Mouse (Mus musculus): ENCODE results near the gene Sri. TPM values are rescaled to one million over a fixed set of nuclear protein-coding genes. Genes with fewer than 3 reads are reported as not detected.

The Sri gene
- polyA plus RNA-seq, 1 experiment = 217 TPM

GRCm38 (mm10) chr5:8073406-8073805 lies 27.5 kb downstream of the Sri start:
- Histone ChIP-seq H3K36me3 (ENCODE audit: control insufficient read depth, insufficient read depth, low read length) (peaks cover 43% of the 10 kb centered on the region), H3K4me3 (ENCODE audit: low read depth, low read length) (no peak overlapping the region), H3K4me1 (ENCODE audit: control insufficient read depth, insufficient read depth, insufficient read length, low read length) (no peaks in the 10 kb centered on the region), H3K27ac (ENCODE audit: insufficient read depth, low read depth, low read length) (no peak overlapping the region), H3K27me3 (ENCODE audit: control insufficient read depth, insufficient read depth, low read length) (no peaks in the 10 kb centered on the region)
- WGBS = 91% methylated on average over 9 of the region's 9 CpGs
- TF ChIP-seq CTCF (IDR thresholded peaks at IDR 0.05; ENCODE audit: extremely low read depth, insufficient read length, insufficient replicate concordance, low read depth, low read length) = no peak
- TF ChIP-seq POLR2A (IDR thresholded peaks at IDR 0.05; ENCODE audit: low read depth, low read length) = no peak

DNA sequence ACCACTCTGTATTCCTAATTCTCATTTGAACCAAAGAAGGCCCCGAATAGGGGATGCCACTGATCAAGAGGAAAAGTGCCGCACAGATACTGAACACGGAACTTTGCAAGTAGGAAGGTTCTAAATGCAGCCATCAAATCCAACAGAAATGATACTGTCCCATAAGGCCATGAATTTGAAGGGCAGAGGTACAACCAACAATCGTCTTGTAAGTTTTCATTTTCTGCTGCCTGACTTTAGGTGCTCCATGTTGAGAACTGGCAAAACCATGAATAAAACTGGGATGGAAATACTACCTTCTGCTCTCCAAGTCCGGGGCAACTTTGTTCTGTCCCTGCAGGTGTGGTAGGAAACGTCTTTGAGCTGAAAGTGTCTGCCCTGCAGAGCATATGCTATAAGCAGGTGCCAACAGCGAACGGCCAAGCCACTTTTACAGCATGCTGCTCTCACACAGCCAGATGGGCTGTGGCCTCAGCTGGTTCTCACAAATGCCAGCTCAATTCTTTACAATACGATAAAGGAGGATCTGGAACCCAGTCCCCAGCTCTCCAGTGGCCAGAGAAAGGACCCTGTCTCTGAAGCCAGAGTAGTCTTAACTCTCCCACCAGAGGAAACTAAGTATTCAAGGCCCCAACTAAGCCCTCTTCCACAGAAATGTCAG lies 28.2 kb downstream of the Sri start:
- no peak overlapping the region for H3K4me3 ChIP-seq (ENCODE audit: low read depth, low read length)
- TF ChIP-seq POLR2A (IDR thresholded peaks at IDR 0.05; ENCODE audit: low read depth, low read length) (no peak), CTCF (IDR thresholded peaks at IDR 0.05; ENCODE audit: extremely low read depth, insufficient read length, insufficient replicate concordance, low read depth, low read length) (no peak)
- peaks cover 40% of the 10 kb centered on the region for H3K36me3 ChIP-seq (ENCODE audit: control insufficient read depth, insufficient read depth, low read length)
- no peaks in the 10 kb centered on the region for H3K4me1 ChIP-seq (ENCODE audit: control insufficient read depth, insufficient read depth, insufficient read length, low read length)
- H3K27ac ChIP-seq (ENCODE audit: insufficient read depth, low read depth, low read length) = no peak overlapping the region
- H3K27me3 ChIP-seq (ENCODE audit: control insufficient read depth, insufficient read depth, low read length) = no peaks in the 10 kb centered on the region
- WGBS = 64% methylated on average over 9 of the region's 9 CpGs

DNA sequence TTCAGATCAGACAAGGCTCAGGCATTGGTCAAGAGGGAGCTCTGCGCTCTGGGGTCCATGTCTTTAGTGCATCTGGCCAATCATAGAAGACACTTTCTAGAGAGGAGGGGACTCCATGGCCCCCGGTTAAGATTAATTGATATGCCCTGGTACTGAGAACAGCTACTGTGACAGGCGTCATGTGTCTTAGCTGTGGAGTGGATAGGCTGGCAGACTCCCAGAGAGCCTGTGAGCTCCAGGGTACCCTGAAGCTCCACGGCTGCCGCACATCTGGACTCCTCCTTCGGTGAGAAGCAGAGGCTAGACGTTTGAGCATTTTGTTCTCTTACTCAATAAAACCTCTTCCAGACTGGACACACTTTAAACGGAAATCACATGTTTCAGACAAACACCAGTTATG lies 31.6 kb downstream of the Sri start:
- H3K27me3 ChIP-seq (ENCODE audit: control insufficient read depth, insufficient read depth, low read length) = no peaks in the 10 kb centered on the region
- 88% methylated on average over 8 of the region's 8 CpGs for WGBS
- no peak overlapping the region for H3K4me3 ChIP-seq (ENCODE audit: low read depth, low read length)
- H3K36me3 ChIP-seq (ENCODE audit: control insufficient read depth, insufficient read depth, low read length) = peaks cover 14% of the 10 kb centered on the region
- H3K27ac ChIP-seq (ENCODE audit: insufficient read depth, low read depth, low read length) = no peak overlapping the region
- TF ChIP-seq CTCF (IDR thresholded peaks at IDR 0.05; ENCODE audit: extremely low read depth, insufficient read length, insufficient replicate concordance, low read depth, low read length) (no peak), POLR2A (IDR thresholded peaks at IDR 0.05; ENCODE audit: low read depth, low read length) (no peak)
- H3K4me1 ChIP-seq (ENCODE audit: control insufficient read depth, insufficient read depth, insufficient read length, low read length) = no peaks in the 10 kb centered on the region

- no peak for TF ChIP-seq POLR2A (IDR thresholded peaks at IDR 0.05; ENCODE audit: low read depth, low read length)
- TF ChIP-seq CTCF (IDR thresholded peaks at IDR 0.05; ENCODE audit: extremely low read depth, insufficient read length, insufficient replicate concordance, low read depth, low read length) = no peak
Observed at GRCm38 (mm10) chr5:8082800-8083509, 37.1 kb downstream of the Sri start.

GRCm38 (mm10) chr5:8085661-8086060 lies 39.8 kb downstream of the Sri start:
- WGBS = 80% methylated on average over 3 of the region's 3 CpGs
- no peaks in the 10 kb centered on the region; the same call in 1 of the 2 replicates for H3K4me1 ChIP-seq (ENCODE audit: control insufficient read depth, insufficient read depth, insufficient read length, low read length)
- no peaks in the 10 kb centered on the region for H3K27me3 ChIP-seq (ENCODE audit: control insufficient read depth, insufficient read depth, low read length)
- no peak for TF ChIP-seq CTCF (IDR thresholded peaks at IDR 0.05; ENCODE audit: extremely low read depth, insufficient read length, insufficient replicate concordance, low read depth, low read length)
- no peak for TF ChIP-seq POLR2A (IDR thresholded peaks at IDR 0.05; ENCODE audit: low read depth, low read length)
- no peak overlapping the region for H3K27ac ChIP-seq (ENCODE audit: insufficient read depth, low read depth, low read length)
- H3K4me3 ChIP-seq (ENCODE audit: low read depth, low read length) = no peak overlapping the region
- no peaks in the 10 kb centered on the region for H3K36me3 ChIP-seq (ENCODE audit: control insufficient read depth, insufficient read depth, low read length)

More at GRCm38 (mm10) chr5:8082800-8083509, 37.1 kb downstream of the Sri start:
- no peaks in the 10 kb centered on the region; the same call in 1 of the 2 replicates for H3K4me1 ChIP-seq (ENCODE audit: control insufficient read depth, insufficient read depth, insufficient read length, low read length)
- no peak overlapping the region for H3K4me3 ChIP-seq (ENCODE audit: low read depth, low read length)
- no peak overlapping the region for H3K27ac ChIP-seq (ENCODE audit: insufficient read depth, low read depth, low read length)
- H3K36me3 ChIP-seq (ENCODE audit: control insufficient read depth, insufficient read depth, low read length) = no peaks in the 10 kb centered on the region
- no peaks in the 10 kb centered on the region for H3K27me3 ChIP-seq (ENCODE audit: control insufficient read depth, insufficient read depth, low read length)
- 73% methylated on average over 20 of the region's 20 CpGs for WGBS

DNA sequence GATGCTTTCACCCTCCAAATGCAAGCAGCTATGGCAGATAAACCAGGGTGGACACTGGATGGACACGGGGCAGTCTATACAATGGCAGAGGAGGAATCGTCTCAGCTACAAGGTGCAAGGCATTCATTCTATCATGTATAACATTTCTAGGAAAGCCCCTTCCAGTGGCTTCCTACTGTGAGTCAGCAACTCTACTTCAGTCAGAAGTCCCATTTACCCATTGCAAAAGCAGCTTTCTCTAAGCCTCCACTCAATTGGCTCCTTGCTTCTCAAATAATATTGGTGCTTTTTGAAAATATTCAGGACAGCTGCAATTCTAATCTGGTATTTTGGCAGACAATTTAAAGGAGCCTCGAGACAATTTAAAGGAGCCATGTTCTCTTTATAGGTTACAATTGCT lies 42.3 kb downstream of the Sri start:
- TF ChIP-seq CTCF (IDR thresholded peaks at IDR 0.05; ENCODE audit: extremely low read depth, insufficient read length, insufficient replicate concordance, low read depth, low read length) (no peak), POLR2A (IDR thresholded peaks at IDR 0.05; ENCODE audit: low read depth, low read length) (no peak)
- Histone ChIP-seq H3K27me3 (ENCODE audit: control insufficient read depth, insufficient read depth, low read length) (no peaks in the 10 kb centered on the region), H3K4me1 (ENCODE audit: control insufficient read depth, insufficient read depth, insufficient read length, low read length) (no peaks in the 10 kb centered on the region; the same call in 1 of the 2 replicates), H3K36me3 (ENCODE audit: control insufficient read depth, insufficient read depth, low read length) (no peaks in the 10 kb centered on the region), H3K4me3 (ENCODE audit: low read depth, low read length) (no peak overlapping the region), H3K27ac (ENCODE audit: insufficient read depth, low read depth, low read length) (no peak overlapping the region)
- 76% methylated on average over 3 of the region's 3 CpGs for WGBS

DNA sequence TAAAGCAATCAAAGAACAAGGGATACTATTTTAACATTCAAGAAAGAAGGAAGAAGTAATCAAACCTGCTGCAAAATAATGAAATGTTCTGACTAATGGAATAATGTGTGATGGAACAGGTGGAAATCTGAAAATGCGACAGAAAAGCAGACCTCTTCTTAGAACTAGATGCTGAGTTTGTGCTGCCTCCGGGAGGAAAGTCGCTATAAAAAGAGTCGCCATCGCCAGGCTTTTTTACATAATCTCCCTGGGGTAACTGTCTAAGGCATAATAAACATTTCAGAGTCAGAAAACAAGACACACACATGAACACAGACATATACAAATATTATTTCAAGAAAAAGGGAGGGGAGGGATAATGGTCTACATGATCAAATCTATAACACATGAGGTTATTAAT lies 49.0 kb downstream of the Sri start:
- 89% methylated on average over 5 of the region's 5 CpGs for WGBS
- H3K4me1 ChIP-seq (ENCODE audit: control insufficient read depth, insufficient read depth, insufficient read length, low read length) = no peaks in the 10 kb centered on the region
- H3K36me3 ChIP-seq (ENCODE audit: control insufficient read depth, insufficient read depth, low read length) = no peaks in the 10 kb centered on the region
- no peaks in the 10 kb centered on the region for H3K27me3 ChIP-seq (ENCODE audit: control insufficient read depth, insufficient read depth, low read length)
- TF ChIP-seq POLR2A (IDR thresholded peaks at IDR 0.05; ENCODE audit: low read depth, low read length) = no peak
- no peak for TF ChIP-seq CTCF (IDR thresholded peaks at IDR 0.05; ENCODE audit: extremely low read depth, insufficient read length, insufficient replicate concordance, low read depth, low read length)
- H3K4me3 ChIP-seq (ENCODE audit: low read depth, low read length) = no peak overlapping the region
- H3K27ac ChIP-seq (ENCODE audit: insufficient read depth, low read depth, low read length) = no peak overlapping the region
